Mouse (Mus musculus): ENCODE measurements around the gene Mlkl.
A peak's percentile ranks its signal among the peaks of the same experiment; 100 is the strongest.
"Not testable (repeated sequence)": the region's sequence is repeated elsewhere in the genome, so short reads cannot be mapped to it uniquely, and the experiment has no call there.

The Mlkl gene

DNA sequence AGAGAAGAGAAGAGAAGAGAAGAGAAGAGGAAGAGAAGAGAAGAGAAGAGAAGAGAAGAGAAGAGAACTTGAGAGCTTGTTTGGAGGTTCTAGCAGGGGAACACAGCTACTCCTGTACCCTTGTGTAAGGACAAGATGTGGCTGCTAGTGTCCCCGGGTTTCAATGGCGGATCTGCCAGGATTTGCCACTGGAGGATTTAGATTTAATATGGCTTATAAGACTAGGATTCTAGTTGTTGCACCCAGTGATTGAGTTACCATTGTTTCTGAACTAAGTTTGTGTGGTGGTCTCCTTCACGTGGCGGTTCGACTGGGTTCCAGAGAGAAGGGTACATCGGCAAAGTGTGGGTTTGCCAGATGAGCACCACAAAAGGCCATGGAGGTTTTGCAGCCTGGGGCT, 24.0 kb downstream of the Mlkl start:
- DNase-seq (ENCODE audit: low spot score), result not testable (repeated sequence)

DNA sequence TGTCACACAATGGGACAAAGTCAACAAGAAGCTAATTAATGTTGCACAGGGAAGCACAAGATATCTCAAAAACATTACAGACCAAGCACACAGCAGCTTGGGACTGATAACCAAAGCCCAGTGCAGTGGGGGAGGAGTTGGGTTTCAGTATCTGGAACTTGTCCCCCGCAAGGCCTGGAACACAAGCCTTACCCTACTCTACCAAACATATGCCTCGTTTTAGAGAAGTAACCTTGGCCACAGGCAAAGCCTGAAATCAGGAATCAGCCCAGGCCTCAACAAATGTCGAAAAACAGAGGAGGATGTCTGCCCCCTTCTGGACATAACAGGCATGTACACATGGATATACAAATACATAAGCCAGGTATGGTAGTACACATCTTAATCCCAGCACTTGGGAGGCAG, 25.2 kb downstream of the Mlkl start:
- no peak for DNase-seq (ENCODE audit: low spot score)

DNA sequence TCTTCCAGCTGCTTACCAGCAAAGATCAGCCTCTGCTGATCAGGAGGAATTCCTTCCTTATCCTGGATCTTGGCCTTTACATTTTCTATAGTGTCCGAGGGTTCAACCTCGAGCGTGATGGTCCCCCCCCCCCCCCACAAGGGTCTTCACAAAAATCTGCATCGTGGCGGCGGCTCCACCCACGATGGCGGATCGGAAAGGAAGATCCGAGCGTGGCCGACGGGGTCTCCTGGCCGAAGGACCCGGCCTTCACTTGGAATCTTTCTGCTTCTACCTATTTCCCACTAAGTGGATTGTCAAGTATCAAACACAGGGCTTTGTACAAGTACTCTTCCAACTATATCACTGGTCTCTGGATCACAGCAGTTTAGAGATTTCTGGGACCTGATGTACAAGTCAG, 28.0 kb downstream of the Mlkl start:
- DNase-seq (ENCODE audit: low spot score), result not testable (repeated sequence)

DNA sequence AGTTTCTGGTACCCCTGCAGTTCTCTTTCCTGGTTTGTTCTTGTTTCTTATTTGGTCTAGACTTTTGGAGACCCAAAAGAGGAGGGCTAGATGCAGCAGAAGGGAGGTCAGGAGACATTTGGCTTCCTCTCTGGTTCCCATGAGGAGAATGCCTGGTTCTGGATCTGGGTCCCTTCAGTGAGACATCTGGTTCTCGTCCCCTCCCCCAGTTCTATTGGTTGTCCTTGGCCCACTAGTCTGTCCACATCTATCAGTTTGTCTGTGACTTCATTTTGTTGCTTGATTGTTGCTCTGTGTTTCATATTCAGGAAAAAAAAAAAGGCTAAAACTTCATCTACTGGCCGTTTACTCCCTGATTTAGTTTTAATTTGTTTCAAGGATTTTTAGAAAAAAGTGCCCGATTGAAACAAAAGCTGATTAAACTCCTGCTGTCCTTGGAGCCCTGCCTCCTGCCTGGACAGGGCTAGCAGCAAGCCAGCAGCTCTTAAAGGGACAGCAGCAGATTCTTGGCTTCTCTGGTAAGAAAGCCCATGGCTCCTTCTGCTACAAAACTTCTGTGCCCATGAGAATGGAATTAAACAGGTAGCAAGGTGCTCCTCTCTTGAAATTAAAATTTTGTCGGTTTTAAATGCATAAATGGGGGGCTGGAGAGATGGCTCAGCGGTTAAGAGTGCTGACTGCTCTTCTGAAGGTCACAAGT, 32.8 kb downstream of the Mlkl start:
- peak; percentile 34 for DNase-seq (ENCODE audit: low spot score)

DNA sequence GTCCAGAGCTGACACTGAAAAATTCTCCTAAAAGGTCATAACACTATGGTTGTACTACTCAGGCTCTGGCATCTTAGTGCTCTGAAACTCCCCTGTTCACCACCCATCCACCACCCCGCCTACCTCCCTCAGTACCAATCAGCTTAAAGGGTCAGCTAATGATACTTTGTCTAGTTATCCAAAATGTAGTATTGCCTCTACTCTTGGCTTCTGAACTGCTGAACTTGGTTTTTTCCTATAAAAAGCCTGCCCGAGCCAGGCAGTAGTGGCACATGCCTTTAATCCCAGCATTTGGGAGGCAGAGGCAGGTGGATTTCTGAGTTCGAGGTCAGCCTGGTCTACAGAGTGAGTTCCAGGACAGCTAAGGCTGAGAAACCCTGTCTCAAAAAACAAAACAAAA, 33.6 kb downstream of the Mlkl start:
- DNase-seq (ENCODE audit: low spot score), result no peak

DNA sequence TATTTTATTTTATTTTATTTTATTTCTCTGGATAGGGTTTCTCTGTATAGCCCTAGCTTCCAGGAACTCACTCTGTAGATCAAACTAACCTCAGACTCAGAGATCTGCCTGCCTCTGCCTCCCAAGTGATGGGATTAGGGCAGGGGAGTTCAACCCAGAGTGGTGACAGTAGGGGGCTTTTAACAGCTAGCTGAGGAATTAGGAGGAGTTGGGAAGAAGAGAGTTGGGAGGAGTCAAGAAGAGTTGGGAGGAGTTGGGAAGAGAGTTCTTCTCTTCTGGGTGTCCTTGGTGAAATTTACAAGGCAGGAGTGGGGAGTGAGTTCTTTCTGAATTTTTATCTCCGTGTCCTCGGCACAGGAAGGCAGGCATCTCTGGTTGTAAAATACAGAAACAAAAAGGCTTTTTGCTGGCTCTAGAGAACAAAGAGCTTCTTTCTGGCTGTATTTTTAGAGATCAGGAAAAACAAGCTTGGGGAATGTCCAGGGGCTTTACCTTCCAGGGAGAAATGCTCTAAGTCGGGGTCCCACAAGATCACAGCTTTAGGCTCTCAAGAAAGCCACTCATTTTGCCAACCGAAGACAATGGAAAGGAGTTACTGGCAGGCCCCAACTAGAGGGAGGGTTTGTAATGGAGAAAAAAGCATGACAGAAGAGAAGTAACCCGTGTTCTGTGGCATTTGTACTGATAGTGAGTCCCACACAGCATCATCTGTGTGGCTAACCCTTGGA, 34.7 kb downstream of the Mlkl start:
- not testable (repeated sequence) for DNase-seq (ENCODE audit: low spot score)

DNA sequence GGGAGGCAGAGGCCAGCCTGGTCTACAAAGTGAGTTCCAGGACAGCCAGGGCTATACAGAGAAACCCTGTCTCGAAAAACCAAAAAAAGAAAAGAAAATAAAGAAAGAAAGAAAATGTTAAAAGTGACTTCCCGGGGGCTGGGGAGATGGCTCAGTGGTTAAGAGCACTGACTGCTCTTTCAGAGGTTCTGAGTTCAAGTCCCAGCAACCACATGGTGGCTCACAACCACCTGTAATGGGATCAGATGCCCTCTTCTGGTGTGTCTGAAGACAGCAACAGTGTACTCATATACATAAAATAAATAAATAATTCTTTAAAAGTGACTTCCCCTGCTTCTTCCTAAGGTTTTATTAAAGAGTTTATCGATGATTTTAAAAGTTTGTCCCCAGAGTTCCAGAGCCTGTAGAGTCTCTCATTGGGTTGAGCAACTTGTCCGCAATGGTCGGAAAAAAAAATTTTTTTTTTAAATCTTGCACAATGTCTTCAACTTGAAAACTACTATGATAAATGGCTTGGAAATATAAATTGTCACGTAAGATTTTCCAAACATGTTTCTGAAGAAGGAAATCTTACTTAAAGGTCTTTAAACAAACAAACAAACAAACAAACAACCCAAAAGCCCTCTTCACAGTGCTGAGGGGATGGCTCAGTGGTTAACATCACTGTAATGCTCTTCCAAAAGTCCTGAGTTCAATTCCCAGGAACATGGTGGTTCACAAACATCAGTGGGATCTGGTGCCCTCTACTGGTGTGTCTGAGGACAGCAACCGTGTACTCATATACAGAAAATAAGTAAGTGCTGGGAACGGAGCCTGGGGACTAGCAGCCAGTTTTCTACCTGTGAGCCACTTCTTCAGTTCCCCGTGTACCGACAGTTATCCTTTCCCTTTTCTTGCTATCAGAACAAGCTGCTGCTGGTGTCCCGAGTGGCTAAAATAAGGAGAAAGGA, 37.1 kb downstream of the Mlkl start:
- DNase-seq (ENCODE audit: low spot score), result peak; percentile 25

DNA sequence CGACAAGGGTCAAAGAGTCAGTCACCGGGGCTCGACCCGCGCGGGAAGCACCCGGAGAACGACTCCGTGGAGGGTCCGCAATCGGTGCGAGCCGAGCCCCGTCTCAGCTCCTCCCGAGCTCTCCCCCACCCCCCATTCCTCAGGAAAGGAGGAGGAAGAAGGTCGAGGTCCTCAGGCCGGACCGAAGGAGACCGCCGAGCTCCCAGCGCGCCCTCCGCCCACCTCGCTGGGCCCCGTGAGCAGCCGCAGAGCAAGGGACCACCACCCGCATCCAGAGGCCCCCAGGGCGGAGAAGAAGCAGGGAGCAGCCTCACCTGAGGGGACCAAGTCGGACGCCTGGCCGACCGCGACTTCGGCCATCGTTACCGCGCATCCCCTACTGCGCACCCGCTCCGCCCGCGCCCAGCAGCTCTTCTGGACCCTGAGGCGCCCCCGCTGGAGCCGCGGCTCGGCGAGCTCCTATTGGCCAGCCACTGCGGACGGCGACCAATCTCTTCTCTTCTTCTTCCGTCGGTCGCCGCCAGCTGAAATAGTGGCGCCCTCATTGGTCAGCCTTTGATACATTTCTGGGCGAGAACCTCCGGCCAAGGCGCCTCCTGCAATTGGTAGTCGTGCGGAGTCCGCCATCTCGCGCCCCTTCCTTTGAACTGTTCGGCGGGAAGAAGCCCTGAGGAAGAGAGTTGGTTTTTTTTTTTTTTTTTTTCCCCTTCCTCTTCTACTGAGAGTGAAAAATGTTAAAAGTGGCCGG, 38.0 kb downstream of the Mlkl start, which contains the start of gene Rfwd3:
Rfwd3 (minus strand) TSS at position 402 of the 748 bp plus-strand sequence.
- peak; percentile 100 for DNase-seq (ENCODE audit: low spot score)

DNA sequence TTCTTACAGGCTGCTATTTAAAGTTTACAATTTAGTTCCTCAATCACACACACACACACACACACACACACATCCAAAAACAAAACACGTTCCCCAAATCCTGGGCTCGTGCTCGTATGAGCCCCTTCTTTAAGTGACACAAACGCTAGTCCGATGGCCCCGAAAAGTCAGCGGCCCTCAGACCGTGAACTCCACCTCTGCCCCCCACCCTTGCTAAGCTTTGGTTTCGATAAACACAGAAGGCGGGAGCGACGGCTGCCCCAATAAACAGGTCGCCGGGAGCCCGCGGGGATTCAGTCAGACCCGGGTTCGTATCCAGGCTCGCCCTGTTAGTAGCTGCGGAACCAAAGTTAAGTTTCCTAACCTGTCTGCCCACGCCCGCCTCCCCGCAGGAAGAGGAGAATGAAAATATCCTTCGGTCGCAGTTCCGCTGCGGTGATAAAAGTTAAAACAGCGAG, 38.6 kb downstream of the Mlkl start:
- DNase-seq (ENCODE audit: low spot score), result peak; percentile 60

DNA sequence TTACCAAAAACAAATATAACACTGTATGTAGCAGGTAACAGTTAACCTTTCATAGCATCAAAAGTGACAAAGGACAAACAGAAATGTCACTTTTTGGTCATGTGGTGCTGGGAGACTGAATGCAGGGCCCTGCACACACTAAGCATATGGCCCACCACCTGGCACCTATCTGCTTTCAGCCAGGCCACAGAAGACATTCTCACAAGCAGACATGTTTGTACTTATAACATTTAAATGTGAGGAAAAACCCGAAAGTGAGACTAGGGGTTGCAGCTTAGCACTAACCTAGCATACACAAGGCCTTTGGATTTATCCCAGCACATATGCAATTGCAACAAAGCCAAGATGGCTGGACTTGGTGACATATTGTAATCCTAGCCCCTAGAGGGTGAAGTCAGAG, 40.0 kb downstream of the Mlkl start:
- DNase-seq (ENCODE audit: low spot score), result peak; percentile 24

DNA sequence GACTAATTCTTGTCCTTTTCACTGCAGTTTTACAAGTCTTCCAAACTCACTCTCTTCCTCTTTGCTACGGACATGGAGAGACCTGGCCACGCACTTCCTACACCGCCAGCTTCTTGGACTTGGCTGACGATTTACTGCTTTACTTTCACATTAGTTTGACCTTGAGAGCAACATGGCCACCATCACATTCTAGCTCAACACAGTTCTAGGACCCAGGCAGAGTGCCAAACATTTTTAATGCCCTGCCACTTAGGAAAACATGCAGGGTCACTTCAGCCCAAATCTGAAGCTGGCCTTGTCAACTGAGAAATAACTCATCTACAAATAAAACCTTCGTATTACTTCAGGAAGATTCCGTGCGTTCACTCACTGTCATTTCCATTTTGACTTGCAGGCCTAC, 46.2 kb downstream of the Mlkl start:
- no peak for DNase-seq (ENCODE audit: low spot score)

DNA sequence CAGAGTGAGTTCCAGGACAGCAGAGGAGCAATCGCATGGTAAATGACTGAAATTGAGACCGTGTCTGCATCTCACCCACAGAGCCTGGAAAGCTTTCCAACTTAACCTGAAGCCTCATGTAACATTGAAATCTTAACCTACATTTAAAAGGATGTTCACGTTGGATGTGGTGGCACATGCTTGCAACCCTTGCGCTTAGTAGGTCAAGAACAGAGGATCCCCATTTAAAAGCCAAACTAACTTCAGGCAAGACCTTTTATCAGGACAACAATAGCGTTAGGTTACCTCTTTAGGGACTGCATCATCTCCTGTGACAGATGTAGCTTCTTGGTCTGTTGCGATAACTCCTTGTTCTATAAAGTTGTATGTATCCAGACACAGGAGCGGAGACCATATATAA, 47.4 kb downstream of the Mlkl start:
- no peak for DNase-seq (ENCODE audit: low spot score)

DNA sequence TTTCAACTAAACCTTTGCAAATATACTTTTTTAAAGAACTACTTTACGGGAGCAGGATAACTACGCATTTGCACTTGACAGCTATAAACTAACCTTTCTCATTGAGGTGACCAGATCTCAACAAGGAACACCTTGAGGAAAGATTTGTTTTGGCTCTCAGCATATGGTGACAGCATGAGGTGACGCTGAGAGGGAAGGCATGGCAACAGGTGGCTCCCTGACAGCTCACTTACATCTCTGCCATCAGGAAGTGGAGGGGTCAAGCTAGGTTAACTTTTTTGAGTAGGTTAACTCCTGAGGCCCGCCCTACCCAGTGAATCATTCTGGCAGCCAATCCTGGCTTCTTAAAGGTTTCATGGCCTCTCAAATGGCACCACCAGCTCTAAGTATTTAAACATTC, 52.4 kb downstream of the Mlkl start:
- DNase-seq (ENCODE audit: low spot score), result no peak

DNA sequence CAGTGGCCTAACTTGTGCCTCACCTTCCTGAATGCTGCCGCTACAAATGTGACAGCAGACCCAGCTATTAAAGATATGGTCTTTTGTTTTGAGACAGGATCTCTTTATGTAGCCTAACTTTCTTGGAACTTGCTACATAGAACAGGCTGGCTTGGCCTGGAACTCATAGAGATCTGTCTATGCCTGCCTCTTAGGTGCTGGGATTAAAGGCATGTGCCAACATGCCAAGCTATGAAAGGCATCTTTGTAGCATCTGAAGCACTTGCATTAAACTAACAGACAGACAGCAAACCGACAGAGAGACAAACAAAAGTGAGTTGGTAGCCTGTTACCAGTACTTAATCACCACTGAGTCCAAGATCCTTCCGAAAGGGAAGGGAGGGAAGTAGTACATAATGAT, 55.9 kb downstream of the Mlkl start:
- no peak for DNase-seq (ENCODE audit: low spot score)

DNA sequence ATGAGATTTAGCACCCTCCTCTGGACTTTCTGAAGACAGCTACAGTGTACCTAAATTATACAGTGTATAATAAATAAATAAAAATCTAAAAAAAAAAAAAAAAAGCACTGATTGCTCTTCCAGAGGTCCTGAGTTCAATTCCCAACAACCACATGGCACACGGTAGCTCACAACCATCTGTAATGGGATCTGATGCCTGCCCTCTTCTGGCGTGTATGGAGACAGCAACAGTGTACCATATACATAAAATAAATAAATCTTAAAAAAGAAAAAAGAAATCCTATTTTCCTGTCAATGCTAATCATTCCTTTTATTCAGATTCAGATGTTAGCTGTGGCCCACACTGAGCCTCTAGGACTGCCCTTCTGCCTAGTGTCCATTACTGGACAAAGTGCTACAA, 69.7 kb downstream of the Mlkl start:
- DNase-seq (ENCODE audit: low spot score), result no peak

DNA sequence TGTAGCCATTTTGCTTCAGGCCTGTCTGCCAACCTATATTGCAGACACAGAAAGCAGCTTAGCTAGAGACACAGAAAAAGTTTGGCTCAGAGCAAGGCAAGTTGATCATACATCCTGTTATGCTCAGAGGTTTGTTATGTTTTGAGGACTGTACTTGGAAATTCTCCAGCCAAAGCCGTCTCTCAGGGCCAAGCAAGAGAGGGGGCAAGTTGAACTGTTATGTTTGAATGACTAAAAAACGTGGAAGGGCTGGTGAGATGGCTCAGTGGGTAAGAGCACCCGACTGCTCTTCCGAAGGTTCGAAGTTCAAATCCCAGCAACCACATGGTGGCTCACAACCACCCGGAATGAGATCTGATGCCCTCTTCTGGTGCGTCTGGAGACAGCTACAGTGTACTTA, 71.8 kb downstream of the Mlkl start:
- not testable (repeated sequence) for DNase-seq (ENCODE audit: low spot score)

DNA sequence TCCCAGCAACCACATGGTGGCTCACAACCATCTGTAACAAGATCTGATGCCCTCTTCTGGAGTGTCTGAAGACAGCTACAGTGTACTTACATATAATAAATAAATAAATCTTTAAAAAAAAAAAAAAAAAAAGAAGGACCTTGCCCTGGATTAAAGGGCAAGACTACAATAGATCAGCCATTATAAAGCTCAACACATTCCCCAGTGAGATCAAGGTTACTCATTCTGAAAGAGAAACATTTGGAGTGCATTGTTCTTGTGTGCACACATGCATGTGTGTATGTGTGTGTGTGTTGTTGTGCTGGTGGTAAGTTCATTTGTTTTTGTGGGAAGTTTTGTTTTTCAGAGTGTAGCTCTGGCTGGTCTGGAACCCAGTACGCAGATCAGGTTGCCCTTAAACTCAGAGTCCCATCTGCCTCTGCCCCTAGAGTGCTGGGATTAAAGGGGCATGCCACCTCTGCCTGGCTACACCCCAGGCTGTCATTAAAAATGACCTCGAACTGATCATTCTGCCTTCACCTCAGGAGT, 73.2 kb downstream of the Mlkl start:
- DNase-seq (ENCODE audit: low spot score), result no peak

DNA sequence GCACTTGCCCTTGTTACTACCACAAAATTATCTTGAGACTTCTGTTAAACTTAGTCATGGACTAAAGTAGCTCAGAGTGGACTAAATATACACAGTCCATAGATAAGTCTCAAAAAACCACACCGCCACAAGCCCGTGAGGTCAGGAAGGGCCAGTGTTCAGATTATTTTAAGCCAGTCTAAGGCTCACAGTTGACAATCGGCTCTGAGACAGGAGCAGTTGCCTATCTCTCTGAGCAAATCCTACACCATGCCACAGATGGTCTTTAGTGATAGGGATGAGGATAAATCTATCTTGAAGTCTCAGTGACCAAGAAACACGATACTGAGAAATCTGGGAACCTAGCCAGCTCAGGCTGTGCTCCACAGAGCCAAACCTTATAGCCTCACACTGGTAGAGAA, 76.0 kb downstream of the Mlkl start:
- DNase-seq (ENCODE audit: low spot score), result peak; percentile 67

All from MN1 (cell line).